Mouse (Mus musculus) adrenal gland, postnatal 10 days (tissue): ENCODE measurements around the gene Lrrc4b. TPM values are rescaled to one million over a fixed set of nuclear protein-coding genes. Genes with fewer than 3 reads are reported as not detected.

Source experiments
- DNase-seq: peaks from one replicate; pipeline ENCODE4 v3.0.0; 2021; ENCODE audit warnings: mixed read lengths
- total RNA-seq, 2 experiments: library from RNA; stranded (reverse); gene quantifications; 2 replicates each; pipeline ENCODE4 v1.2.3; 2021

The Lrrc4b gene
- total RNA-seq, 2 experiments from 2014 or later = 5.5 to 10.0 TPM

GRCm38 (mm10) chr7:44436267-44436666, 7.4 kb downstream of the Lrrc4b start:
- no peak for DNase-seq

DNA sequence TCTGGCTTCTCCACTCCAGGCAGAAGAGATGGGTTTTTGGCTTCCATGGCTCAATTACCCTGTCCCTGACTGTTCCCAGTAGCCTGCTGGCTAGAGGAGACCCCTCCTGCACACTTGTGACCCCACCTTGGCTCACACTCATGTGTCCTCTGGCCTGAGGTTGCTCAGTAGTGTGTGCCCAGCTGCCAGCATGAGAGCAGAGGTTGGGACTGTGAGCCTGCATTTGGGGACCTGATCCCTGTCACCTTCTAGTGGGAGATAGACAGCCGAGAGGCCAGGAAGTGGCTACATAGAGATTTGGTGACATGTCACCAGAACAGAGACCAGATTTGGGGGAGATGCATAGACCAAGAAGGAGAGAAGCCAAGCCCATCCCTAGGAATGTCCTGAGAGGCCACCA, 8.4 kb downstream of the Lrrc4b start:
- DNase-seq = no peak

GRCm38 (mm10) chr7:44437933-44438332, 9.1 kb downstream of the Lrrc4b start:
- no peak for DNase-seq

GRCm38 (mm10) chr7:44439696-44440095, 10.9 kb downstream of the Lrrc4b start:
- no peak for DNase-seq

GRCm38 (mm10) chr7:44440479-44440878, 11.7 kb downstream of the Lrrc4b start:
- DNase-seq = no peak

DNA sequence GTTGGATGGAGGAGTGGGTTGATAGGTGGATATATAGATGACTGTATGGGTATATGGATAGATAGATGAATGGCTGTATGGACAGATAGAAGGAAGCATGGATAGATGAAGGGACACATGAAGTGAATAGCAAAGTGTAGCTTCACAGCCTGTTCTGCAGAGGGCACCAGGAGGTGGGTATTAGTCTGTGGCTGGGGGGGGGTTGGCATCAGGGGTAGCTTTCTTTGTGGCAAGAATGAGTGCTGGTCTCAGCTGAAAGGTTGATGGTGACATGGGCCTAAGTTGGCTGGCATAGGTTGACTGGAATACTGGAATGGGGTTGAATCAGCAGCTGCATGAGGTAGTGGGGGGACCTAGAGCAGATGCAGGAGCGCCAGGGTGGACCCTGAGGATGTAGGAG, 12.4 kb downstream of the Lrrc4b start:
- DNase-seq = no peak

DNA sequence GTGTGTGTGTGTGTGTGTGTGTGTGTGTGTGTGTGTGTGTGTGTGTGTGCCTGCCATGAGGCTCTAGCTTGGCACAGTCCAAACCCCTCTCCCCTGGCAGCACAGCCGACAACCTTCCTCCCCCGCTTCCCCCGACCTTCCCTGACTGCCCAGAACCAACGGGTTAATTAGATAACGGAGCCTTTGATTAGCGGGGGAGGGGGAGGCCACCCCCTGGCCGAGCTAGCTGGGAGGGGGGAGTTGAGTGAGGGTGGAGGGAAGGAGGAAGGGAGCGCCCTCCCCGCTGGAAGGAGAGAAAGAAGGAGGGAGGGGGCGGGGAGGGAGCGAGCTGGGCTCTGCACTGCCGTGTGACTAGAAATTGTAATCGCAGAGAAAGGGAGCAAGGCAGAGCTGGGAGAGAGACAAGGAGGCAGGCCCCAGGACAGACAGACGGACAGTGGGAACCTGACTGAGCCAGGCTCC, 12.9 kb downstream of the Lrrc4b start:
- peak; percentile 19 for DNase-seq

GRCm38 (mm10) chr7:44442407-44442821, 13.6 kb downstream of the Lrrc4b start:
- no peak for DNase-seq

DNA sequence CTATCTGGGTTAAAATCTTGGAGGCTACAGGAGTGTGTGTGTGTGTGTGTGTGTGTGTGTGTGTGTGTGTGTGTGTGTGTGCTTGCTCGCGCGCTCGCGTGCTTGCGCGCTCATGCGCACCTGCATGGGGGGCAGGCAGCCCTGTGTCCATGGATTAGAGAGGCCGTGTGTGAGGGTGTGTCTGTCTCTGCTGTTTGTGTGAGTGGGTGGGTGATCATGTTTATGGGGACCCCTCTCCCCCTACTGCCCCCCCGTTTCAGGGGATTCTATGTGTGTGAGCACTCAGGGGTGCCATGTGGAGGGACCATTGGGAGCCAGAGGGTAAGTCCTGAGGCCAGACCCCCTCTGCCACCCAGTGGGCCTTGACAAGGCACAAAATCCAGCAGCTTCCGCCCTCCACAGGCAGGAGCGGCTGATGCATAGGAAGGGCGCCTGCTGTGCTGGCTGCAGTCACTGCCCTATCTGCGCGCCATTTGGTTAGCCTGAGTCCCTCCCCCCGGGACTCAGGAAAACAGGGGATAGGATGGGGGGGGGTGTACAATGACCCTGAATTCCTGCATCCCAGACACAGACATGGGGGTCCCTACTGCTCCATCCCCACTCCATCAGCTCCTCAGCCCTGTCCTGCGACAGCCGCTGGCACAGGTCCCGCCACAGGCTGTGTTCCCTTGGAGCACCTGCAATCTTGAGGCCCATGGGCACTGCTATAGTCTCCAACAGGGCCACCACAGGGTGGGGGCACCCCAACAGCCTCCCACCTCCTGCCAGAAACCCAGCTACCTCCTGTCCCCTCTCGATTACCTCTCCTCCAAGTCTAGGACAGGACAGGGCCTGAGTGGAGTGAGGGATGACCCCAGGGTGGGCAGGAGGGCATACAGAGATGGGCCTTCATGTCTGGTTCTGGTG, 14.7 kb downstream of the Lrrc4b start:
- no peak for DNase-seq

- DNase-seq = no peak
Measured at GRCm38 (mm10) chr7:44444886-44445527, 16.2 kb downstream of the Lrrc4b start.

DNA sequence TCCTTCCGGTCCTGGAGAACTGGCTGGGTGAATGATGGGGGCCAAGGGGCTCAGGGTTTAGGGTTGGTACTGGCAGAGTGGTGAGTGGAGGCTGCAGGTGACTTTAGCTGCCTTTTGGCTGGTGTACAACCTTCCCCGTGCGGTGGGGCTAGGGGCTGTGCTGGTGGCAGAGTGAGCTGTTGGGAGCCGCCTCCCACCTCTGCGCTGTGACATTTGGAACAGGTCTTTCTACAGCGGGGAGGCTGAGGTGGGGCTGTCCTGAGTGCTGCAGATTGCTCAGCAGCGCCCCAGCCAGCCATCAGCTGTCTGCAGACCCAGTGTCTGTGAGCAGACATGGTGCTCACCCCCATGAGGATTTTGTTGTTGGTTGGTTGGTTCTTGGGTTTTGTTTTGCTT, 16.7 kb downstream of the Lrrc4b start:
- DNase-seq = no peak

GRCm38 (mm10) chr7:44446070-44446855, 17.4 kb downstream of the Lrrc4b start:
- DNase-seq = no peak

- DNase-seq = no peak
Measured at GRCm38 (mm10) chr7:44453256-44453655, 24.4 kb downstream of the Lrrc4b start.

DNA sequence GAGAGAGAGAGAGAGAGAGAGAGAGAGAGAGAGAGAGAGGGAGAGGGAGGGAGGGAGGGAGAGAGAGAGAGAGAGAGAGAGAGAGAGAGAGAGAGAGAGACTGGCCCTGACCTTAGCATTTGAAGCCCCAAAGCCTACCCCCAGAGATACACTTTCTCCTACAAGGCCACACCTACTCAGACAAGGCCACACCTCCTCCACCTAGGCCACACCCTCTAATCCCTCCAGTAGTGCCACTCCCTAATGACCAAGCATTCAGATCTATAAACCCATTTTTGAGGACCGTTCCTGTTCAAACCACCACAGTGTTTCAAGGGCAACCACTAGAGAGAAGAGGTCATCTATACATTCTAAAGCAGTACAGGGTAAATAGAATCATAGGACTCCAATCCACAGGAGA, 27.5 kb downstream of the Lrrc4b start:
- no peak for DNase-seq

DNA sequence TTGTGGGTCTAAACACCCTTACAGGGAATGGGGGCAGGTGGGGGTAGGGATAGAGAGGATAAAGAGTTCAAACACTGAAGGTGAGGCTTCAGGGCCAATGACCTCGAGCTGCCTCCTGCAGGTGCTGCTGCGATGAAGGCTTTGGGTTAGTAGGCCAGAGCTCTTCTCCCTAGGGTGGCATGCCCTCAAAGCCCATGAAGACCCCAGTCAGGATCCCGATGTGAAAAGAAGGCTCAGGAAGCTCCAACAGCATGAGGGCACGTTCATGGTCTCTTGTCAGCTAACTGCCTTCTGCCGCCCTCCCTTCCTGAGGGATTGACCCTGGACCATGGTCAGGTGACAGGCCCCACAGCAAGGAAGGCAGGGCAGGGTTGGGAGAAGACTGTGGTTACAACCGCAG, 31.2 kb downstream of the Lrrc4b start:
- DNase-seq = no peak

GRCm38 (mm10) chr7:44460767-44461502, 32.1 kb downstream of the Lrrc4b start:
- DNase-seq = no peak

- DNase-seq = no peak
Measured at GRCm38 (mm10) chr7:44461503-44462217, 32.8 kb downstream of the Lrrc4b start.

- DNase-seq = peak; percentile 50
Measured at GRCm38 (mm10) chr7:44462218-44463055, 33.6 kb downstream of the Lrrc4b start.

- DNase-seq = no peak
Measured at GRCm38 (mm10) chr7:44463056-44463425, 34.2 kb downstream of the Lrrc4b start.

DNA sequence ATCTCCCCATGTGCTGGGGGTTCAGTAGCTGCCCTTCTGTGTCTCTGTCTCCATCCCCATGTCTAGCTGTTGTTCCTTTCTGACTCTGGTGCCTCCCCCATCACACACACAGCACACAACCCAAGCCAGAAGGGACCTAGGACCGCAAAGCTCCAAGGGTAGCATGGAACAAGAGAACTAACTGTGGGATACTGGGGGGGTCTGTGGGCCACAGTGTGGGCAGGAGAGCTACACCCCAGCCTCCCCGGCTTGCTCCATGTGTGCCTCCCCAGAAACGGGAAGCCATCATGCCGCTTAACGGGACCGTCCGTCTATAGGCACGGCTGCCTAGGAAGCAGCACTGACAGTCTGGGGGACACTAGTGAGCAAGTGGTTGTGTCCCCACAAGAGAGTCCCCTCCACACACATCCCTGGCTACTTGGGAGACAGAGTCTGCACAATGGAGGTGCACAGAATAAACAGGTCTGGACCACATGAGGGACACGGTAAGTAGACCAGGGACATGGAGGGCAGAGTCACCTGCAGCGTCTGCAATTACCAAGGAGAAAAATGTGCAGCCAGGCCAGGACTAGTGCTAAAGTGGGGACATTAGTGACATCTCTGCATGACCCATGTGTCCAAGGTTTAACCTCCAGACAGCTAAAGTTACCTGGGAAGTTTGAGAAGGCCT, 34.9 kb downstream of the Lrrc4b start:
- no peak for DNase-seq
